Mouse (Mus musculus): ENCODE data around the gene Aco2.

- TF ChIP-seq CTCF (IDR thresholded peaks at IDR 0.05; ENCODE audit: control insufficient read depth, insufficient read depth, insufficient read length) (no peak), CEBPB (IDR thresholded peaks at IDR 0.05; ENCODE audit: low read depth) (no peak), USF1 (IDR thresholded peaks at IDR 0.05; ENCODE audit: low read depth) (no peak), MYOG (IDR thresholded peaks at IDR 0.05; ENCODE audit: control insufficient read depth, extremely low read depth, insufficient read length) (no peak), MAX (IDR thresholded peaks at IDR 0.05) (no peak)
These were observed 39.9 kb upstream of the Aco2 start for GRCm38 (mm10) chr15:81832219-81832618.
